Mouse (Mus musculus): ENCODE measurements around the gene Hspb11. TPM values are rescaled to one million over a fixed set of nuclear protein-coding genes. Genes with fewer than 3 reads are reported as not detected.

Hspb11 gene
- total RNA-seq (2021) = 10 to 100 TPM; 14.6 TPM
- long read RNA-seq, experiment 1, transcript Hspb11-201 (6 exons, 608 nt) = major isoform, 5 of 12 reads
- long read RNA-seq, experiment 1, partial matches to known transcripts = 0 of 12 reads
- long read RNA-seq, experiment 1, other reads (novel, unspliced or antisense) = 2 of 12 reads
- long read RNA-seq, experiment 2, transcript Hspb11-201 (6 exons, 608 nt) = major isoform, 5 of 9 reads
- long read RNA-seq, experiment 2, partial matches to known transcripts = 0 of 9 reads
- long read RNA-seq, experiment 2, other reads (novel, unspliced or antisense) = 2 of 9 reads

GRCm38 (mm10) chr4:107253125-107254091 is at the start of gene Hspb11, which contains the start of gene Lrrc42:
Gene Hspb11, plus strand, starts transcription at chr4:107253593.
Gene Lrrc42, minus strand, starts transcription at chr4:107253532.
- DNase-seq = peak; percentile 94
- intact Hi-C loops (cut with DNase I) = loop anchor here (2.0 to 5.0 kb wide), 2 partner anchors 61 to 76 kb away; partner anchors contain the start of genes Tceanc2, Tmem59 and Yipf1

GRCm38 (mm10) chr4:107207016-107207415 is 46.4 kb upstream of the Hspb11 start:
- intact Hi-C loops (cut with DNase I) = no loop called here
- no peak for DNase-seq

GRCm38 (mm10) chr4:107208880-107209279 is 44.5 kb upstream of the Hspb11 start, which contains the start of gene Ldlrad1:
Gene Ldlrad1, plus strand, starts transcription at chr4:107209180.
- DNase-seq = no peak
- intact Hi-C loops (cut with DNase I) = no loop called here

- intact Hi-C loops (cut with DNase I) = no loop called here
- no peak for DNase-seq
These were observed 42.8 kb upstream of the Hspb11 start for GRCm38 (mm10) chr4:107210483-107211097.

GRCm38 (mm10) chr4:107211465-107211864 is 41.9 kb upstream of the Hspb11 start:
- DNase-seq = no peak
- intact Hi-C loops (cut with DNase I) = no loop called here

GRCm38 (mm10) chr4:107211936-107212335 is 41.5 kb upstream of the Hspb11 start:
- intact Hi-C loops (cut with DNase I) = no loop called here
- no peak for DNase-seq

GRCm38 (mm10) chr4:107213279-107214011 is 39.9 kb upstream of the Hspb11 start:
- intact Hi-C loops (cut with DNase I) = no loop called here

GRCm38 (mm10) chr4:107217574-107217973 is 35.8 kb upstream of the Hspb11 start:
- intact Hi-C loops (cut with DNase I) = no loop called here
- no peak for DNase-seq

More at GRCm38 (mm10) chr4:107213279-107214011, 39.9 kb upstream of the Hspb11 start:
- DNase-seq = no peak

GRCm38 (mm10) chr4:107221524-107221923 is 31.9 kb upstream of the Hspb11 start:
- peak; percentile 16 to 18 for DNase-seq
- intact Hi-C loops (cut with DNase I) = no loop called here

GRCm38 (mm10) chr4:107223225-107224204 is 29.9 kb upstream of the Hspb11 start:
- DNase-seq = peak; percentile 53 to 75
- intact Hi-C loops (cut with DNase I) = no loop called here

GRCm38 (mm10) chr4:107226313-107226712 is 27.1 kb upstream of the Hspb11 start:
- intact Hi-C loops (cut with DNase I) = no loop called here
- DNase-seq = no peak

GRCm38 (mm10) chr4:107232219-107232618 is 21.2 kb upstream of the Hspb11 start:
- no peak for DNase-seq
- intact Hi-C loops (cut with DNase I) = no loop called here

- intact Hi-C loops (cut with DNase I) = no loop called here
- no peak for DNase-seq
These were observed 15.1 kb upstream of the Hspb11 start for GRCm38 (mm10) chr4:107238253-107238652.

GRCm38 (mm10) chr4:107240196-107240595 is 13.2 kb upstream of the Hspb11 start:
- no peak for DNase-seq
- intact Hi-C loops (cut with DNase I) = no loop called here

- intact Hi-C loops (cut with DNase I) = no loop called here
- no peak for DNase-seq
These were observed 9.7 kb upstream of the Hspb11 start for GRCm38 (mm10) chr4:107243365-107244333.

- intact Hi-C loops (cut with DNase I) = no loop called here
- DNase-seq = no peak
These were observed 8.0 kb upstream of the Hspb11 start for GRCm38 (mm10) chr4:107245368-107245767.

GRCm38 (mm10) chr4:107246040-107246439 is 7.4 kb upstream of the Hspb11 start:
- intact Hi-C loops (cut with DNase I) = no loop called here
- DNase-seq = no peak

GRCm38 (mm10) chr4:107247110-107247509 is 6.3 kb upstream of the Hspb11 start:
- DNase-seq = no peak
- intact Hi-C loops (cut with DNase I) = no loop called here

All from heart, postnatal 14 days (tissue).